8 mouse cellular contexts compared by ENCODE assay signal in the genomic region with DNA sequence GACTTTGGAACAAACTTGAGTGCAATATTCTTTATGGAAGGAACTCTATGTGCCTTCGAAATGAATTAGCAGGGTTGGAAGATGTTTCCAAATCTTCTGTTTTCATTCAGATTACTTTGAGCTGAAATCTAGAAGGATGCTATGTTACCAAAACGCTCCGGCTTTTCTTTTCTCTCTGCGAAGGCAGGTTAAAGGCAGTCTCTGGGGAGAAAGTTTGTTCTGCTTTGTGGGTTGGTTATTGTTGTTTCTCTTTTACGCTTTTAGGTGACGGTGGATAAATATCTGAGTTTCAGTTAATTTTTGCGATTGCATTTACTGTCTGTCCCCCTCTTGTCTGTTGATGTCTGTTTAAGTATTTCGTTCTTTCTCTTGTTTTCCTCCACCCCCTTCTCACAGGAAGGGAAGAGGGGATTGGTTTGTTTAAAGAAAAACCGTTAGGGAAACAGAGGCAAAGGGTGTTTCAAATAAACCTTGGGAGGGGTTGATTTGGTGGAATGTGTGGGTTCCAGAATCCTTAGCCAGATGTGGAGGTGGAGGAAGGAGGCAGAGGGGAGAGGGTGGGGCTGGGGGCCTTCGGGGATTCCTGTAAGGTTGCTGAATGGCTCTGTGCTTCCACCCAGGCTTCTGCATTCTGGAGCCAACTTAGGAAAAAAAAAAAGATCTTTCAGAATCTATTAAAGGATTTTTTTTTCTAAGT. TPM values are rescaled to one million over a fixed set of nuclear protein-coding genes. Genes with fewer than 3 reads are reported as not detected.
A peak's percentile ranks its signal among the peaks of the same experiment; 100 is the strongest.
DNase-seq lines count a peak whose midpoint lies in the region; ATAC-seq and TF ChIP-seq lines count a peak whose summit lies in the region.

No protein-coding gene starts in this region.

- 17% methylated on average over 10 of the region's 10 CpGs for WGBS in lung, postnatal 0 days
- 71% methylated on average over 10 of the region's 10 CpGs for WGBS in hindbrain, embryonic 13.5 days
- 65% methylated on average over 10 of the region's 10 CpGs for WGBS in neural tube, embryonic 15.5 days

- peak overlapping the region; percentile 39 for H3K9ac ChIP-seq in lung, postnatal 0 days (replicated peaks; ENCODE audit: low read depth)
- H3K9ac ChIP-seq in hindbrain, embryonic 13.5 days = no peak overlapping the region
- 0 out of 2 replicates have a peak overlapping the region, but pooled peaks have one; percentile 14 for H3K9ac ChIP-seq in neural tube, embryonic 15.5 days (replicated peaks)

- intact Hi-C loops in gastrocnemius, adult 2 months (cut with DNase I) = loop anchor here (5.0 kb wide), 1 partner anchor 46 kb away; no protein-coding TSS in a partner anchor

- H3K27me3 ChIP-seq in lung, postnatal 0 days (replicated peaks; ENCODE audit: insufficient read depth, low read length) = no peaks in the 10 kb centered on the region
- no peaks in the 10 kb centered on the region for H3K27me3 ChIP-seq in hindbrain, embryonic 13.5 days
- no peaks in the 10 kb centered on the region for H3K27me3 ChIP-seq in neural tube, embryonic 15.5 days (replicated peaks)

- peak overlapping the region; percentile 92 for H3K27ac ChIP-seq in gastrocnemius, adult 2 months
- peak overlapping the region; percentile 90 for H3K27ac ChIP-seq in lung, postnatal 0 days (ENCODE audit: low read length)
- H3K27ac ChIP-seq in hindbrain, embryonic 13.5 days = no peak overlapping the region; the same call in 1 of the 2 replicates
- peak overlapping the region; percentile 72 for H3K27ac ChIP-seq in neural tube, embryonic 15.5 days (replicated peaks)

- peak overlapping the region; percentile 76 for H3K4me3 ChIP-seq in gastrocnemius, adult 2 months
- peak overlapping the region; percentile 45 for H3K4me3 ChIP-seq in lung, postnatal 0 days (ENCODE audit: low read depth, low read length)
- peak overlapping the region; percentile 14; the same call in 1 of the 2 replicates for H3K4me3 ChIP-seq in hindbrain, embryonic 13.5 days
- peak overlapping the region; percentile 26 for H3K4me3 ChIP-seq in neural tube, embryonic 15.5 days (replicated peaks)

- peak overlapping the region; percentile 49 for H3K4me2 ChIP-seq in lung, postnatal 0 days (replicated peaks; ENCODE audit: low read depth, low read length)
- 0 out of 2 replicates have a peak overlapping the region, but pooled peaks have one; percentile 11 for H3K4me2 ChIP-seq in hindbrain, embryonic 13.5 days
- H3K4me2 ChIP-seq in neural tube, embryonic 15.5 days = peak overlapping the region; percentile 35

- DNase-seq in gastrocnemius, adult 2 months = no peak
- no peak for DNase-seq in gastrocnemius, postnatal 25 days
- DNase-seq in lung, postnatal 0 days (ENCODE audit: low spot score) = no peak
- DNase-seq in lung, postnatal 25 days (ENCODE audit: low spot score) = no peak
- no peak for DNase-seq in frontal cortex, postnatal 25 days (ENCODE audit: low spot score in 2 of 2)
- DNase-seq in urinary bladder, postnatal 4 days (ENCODE audit: low spot score in 2 of 2) = no peak

- peaks cover 22% of the 10 kb centered on the region for H3K4me1 ChIP-seq in lung, postnatal 0 days (ENCODE audit: insufficient read depth, low read depth, low read length)
- peaks cover 32% of the 10 kb centered on the region for H3K4me1 ChIP-seq in hindbrain, embryonic 13.5 days (replicated peaks)
- H3K4me1 ChIP-seq in neural tube, embryonic 15.5 days = peaks cover 18% of the 10 kb centered on the region

- no peaks in the 10 kb centered on the region for H3K36me3 ChIP-seq in lung, postnatal 0 days (ENCODE audit: insufficient read depth, low read length)
- no peaks in the 10 kb centered on the region for H3K36me3 ChIP-seq in hindbrain, embryonic 13.5 days
- no peaks in the 10 kb centered on the region for H3K36me3 ChIP-seq in neural tube, embryonic 15.5 days

- H3K9me3 ChIP-seq in lung, postnatal 0 days (ENCODE audit: low read length) = no peaks in the 10 kb centered on the region
- no peaks in the 10 kb centered on the region for H3K9me3 ChIP-seq in hindbrain, embryonic 13.5 days
- H3K9me3 ChIP-seq in neural tube, embryonic 15.5 days (replicated peaks) = no peaks in the 10 kb centered on the region

- no peak for TF ChIP-seq CTCF in gastrocnemius, adult 2 months (IDR thresholded peaks at IDR 0.05)
- TF ChIP-seq CTCF in lung, postnatal 0 days (IDR thresholded peaks at IDR 0.05) = no peak

- ATAC-seq in lung, postnatal 0 days = no peak
- ATAC-seq in hindbrain, embryonic 13.5 days (ENCODE audit: low FRiP score) = no peak
- ATAC-seq in neural tube, embryonic 15.5 days (ENCODE audit: low FRiP score) = no peak

- peak; percentile 26; the same call in 1 of the 2 replicates for TF ChIP-seq EP300 in lung, postnatal 0 days (IDR thresholded peaks at IDR 0.05)

RNA-seq across cellular contexts. Expression of gene Emp1, which starts 1.1 kb away (rescaled TPM):
- 10 to 100 TPM; 20.3 to 60.2 TPM for total RNA-seq in gastrocnemius, adult 2 months (2021)
- 10 to 100 TPM; 47.3 to 59.7 TPM for total RNA-seq in gastrocnemius, postnatal 25 days (2021)
- 127 and 136 TPM in 2 replicates for polyA plus RNA-seq in lung, postnatal 0 days (2015; fragmentation: Nextera tagmentation; extraction: Ambion mirVana)
- 11.1 and 12.2 TPM in 2 replicates for polyA plus RNA-seq in hindbrain, embryonic 13.5 days (2015; fragmentation: Nextera tagmentation; extraction: Ambion mirVana)
- polyA plus RNA-seq in neural tube, embryonic 15.5 days (2015; fragmentation: Nextera tagmentation; extraction: Ambion mirVana) = 12.3 and 19.4 TPM in 2 replicates

RNA-seq across cellular contexts. Expression of gene Pbp2, which starts 53.3 kb away (rescaled TPM):
- under 1 TPM in 1 of 2 experiments, not detected in 1; 0.17 TPM for total RNA-seq in gastrocnemius, adult 2 months (2021)
- not detected for total RNA-seq in gastrocnemius, postnatal 25 days (2021)
- 0.42 and 1.6 TPM in 2 replicates for polyA plus RNA-seq in lung, postnatal 0 days (2015; fragmentation: Nextera tagmentation; extraction: Ambion mirVana)
- 0.16 and 0.26 TPM in 2 replicates for polyA plus RNA-seq in hindbrain, embryonic 13.5 days (2015; fragmentation: Nextera tagmentation; extraction: Ambion mirVana)
- 0.14 TPM in 1 of 2 replicates, not detected in the other for polyA plus RNA-seq in neural tube, embryonic 15.5 days (2015; fragmentation: Nextera tagmentation; extraction: Ambion mirVana)

Comparison
In these comparisons a context has a peak if more than half of its experiments do, and no peak if none do; other contexts are left out.
1. H3K4me3 ChIP-seq: peak in every context shown above with its lines; median percentile 76 in gastrocnemius, adult 2 months; 45 in lung, postnatal 0 days; 26 in neural tube, embryonic 15.5 days; 14 in hindbrain, embryonic 13.5 days.